Mouse (Mus musculus): ENCODE measurements around the gene Ptch2.

Gene Ptch2

DNA sequence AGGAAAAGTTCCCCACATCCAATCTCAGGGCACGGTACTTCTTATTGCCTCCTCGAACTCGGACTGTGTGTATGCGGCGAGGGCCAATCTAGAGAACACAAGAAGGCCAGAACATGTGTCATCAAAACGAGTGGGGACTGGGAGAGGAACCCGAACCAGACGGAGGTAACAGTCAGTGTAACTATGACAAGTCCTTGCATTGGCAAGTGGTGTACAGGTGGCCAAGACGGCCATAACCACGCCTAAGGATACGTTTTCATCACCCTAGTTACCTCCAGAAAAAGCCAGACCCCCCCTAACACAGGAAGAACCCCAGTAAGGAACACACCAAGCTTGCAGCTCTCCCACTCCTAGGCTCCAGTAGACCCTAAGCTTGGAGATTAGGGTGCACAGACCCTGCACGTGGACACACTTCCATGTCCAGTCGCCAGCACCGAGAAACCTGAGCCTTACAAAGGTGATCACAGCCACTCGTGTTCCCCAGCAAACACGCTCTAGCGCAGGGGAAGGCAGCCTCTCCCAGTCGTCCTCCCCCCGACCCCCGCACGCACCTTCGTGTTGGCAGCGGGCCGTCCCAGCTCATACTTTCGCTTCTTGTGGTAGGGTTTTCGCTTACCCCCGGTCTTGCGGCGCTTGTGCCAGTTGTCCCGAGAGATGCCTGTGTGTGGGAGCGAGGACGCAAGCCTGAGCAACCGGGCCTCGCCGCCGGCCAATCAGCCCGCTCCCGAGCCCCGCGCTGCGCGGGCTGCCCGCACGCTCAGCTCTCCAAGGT, 59.3 kb downstream of the Ptch2 start:
- no peak for DNase-seq

DNA sequence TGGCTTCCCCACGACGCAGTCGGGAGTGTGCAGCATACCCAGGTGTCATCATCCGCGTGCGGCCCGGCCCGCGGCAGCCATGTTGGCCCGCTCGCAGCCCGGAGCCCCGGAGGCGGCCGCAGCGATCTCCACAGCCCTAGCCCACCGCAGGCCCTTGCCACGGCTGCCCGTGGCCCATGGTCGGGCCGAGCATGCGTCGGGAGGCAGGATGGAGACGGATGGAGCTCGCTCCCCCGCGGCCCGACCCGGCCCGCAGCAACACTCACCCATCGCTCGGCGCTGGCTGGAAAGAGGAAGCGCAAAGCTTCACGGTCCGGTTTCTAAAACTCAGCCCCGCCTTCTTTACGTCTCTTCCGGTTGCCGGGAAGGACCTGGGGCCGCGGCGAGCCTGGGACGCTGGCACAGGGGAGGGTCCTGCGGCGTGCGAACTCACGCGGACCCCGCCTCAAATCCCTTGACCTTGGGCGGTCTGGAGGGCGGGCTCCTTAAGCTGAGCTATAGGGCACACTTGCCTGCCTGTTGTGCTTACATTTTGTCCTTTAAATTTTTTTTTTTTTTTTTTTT, 60.0 kb downstream of the Ptch2 start, which contains the start of gene Rps8:
Gene Rps8, minus strand, starts transcription at position 452 of the 564 bp plus-strand sequence.
- DNase-seq = peak; percentile 97

DNA sequence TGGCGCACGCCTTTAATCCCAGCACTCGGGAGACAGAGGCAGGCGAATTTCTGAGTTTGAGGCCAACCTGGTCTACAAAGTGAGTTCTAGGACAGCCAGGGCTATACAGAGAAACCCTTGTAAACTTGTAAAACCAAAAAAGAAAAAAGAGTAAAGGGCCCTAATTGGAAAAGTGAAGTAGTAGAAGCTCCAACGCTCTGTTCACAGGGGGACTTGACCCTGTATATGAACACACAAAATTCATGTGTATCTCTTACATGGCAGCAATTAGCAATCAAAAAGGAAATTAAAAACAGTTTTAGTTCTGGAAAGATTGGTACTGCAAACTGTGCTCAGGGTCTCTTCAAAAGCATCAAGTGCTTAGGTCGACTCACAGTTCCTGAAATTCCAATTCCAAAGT, 60.5 kb downstream of the Ptch2 start:
- no peak for DNase-seq

DNA sequence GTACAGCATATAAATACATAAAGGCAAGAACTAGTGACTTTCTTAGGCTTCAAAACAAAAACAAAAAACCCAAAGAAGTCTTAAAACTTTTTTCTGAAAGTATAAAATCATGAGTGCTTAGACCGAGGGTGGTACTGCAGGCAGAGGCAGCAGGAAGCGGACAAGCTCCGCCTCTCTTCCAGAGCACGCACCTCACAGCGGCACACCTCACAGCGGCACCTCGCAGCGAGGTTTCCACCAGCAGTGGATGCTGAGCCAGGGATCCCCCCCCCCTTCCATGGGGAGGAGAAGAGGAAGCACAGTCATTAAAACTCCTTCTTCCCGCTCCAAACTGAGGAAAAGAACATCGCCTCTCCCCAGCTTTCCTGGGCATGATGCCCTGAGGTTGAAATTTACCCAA, 63.8 kb downstream of the Ptch2 start:
- DNase-seq = no peak

DNA sequence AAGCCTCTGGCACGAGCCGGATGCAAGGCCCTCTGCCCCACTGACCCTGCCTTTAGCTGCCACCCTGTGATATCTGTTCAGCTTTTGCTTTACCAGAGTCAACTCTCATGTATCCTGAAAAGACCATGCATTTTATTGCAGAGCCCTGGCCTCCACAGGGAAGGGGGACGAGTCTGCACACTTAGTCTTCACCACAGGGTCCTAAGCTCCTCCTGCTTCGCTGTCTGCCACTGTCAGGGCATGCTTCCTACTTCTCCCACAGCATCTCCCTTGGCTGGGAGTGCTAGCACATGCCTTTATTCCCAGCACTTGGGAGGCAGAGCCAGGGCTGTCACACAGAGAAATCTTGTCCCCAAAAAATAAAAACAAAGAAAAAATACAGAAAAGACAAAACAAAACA, 65.3 kb downstream of the Ptch2 start:
- DNase-seq = no peak
